Mouse (Mus musculus) heart, postnatal 0 days (tissue): ENCODE data around the gene Rassf4.

Source experiments
- CTCF ChIP-seq: IDR thresholded peaks from 2 replicates; pipeline ENCODE4 v1.5.1; 2016; ENCODE audit warnings: antibody characterized with exemption, control low read depth, low read depth
- EP300 ChIP-seq: IDR thresholded peaks from 2 replicates; pipeline ENCODE4 v1.6.1; 2016; ENCODE audit warnings: antibody characterized with exemption, low read depth

- TF ChIP-seq CTCF = no peak
- TF ChIP-seq EP300 = no peak
Observed at GRCm38 (mm10) chr6:116666892-116667291, 6.9 kb downstream of the Rassf4 start.
